Mouse (Mus musculus): ENCODE measurements at regions not wholly inside any gene's neighbourhood (a gene's known extent, or its start where the extent isn't known, plus 50 kb on each side); places are given as distances from the start of the nearest gene placed in this dataset.
"Not testable (repeated sequence)": the region's sequence is repeated elsewhere in the genome, so short reads cannot be mapped to it uniquely, and the experiment has no call there.

DNA sequence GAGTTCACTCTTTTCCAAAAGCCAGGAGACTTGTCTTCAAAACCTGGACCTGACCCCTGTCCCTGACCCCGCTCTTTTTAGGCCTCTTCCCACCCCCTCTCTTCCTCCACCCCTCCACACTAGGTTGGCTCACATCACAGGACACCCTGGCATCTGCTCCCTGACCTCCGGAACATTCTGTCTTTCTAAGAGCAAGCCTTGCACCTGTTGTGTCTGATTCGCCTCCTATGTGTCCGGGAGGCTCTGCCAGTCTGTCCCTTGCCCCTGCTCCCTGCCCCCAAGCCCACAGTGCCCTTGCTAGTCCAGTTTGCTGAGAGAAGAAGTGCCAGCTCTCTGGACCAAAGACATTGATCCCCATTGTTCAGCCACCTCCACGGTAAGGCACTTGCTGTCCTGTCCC, 138.3 kb upstream of the Ajap1 start:
- no peak for DNase-seq (ENCODE audit: low read depth)
- TF ChIP-seq POLR2A (IDR thresholded peaks at IDR 0.05; ENCODE audit: borderline replicate concordance, extremely low read depth, insufficient read depth, insufficient read length, poor library complexity, severe bottlenecking): no peak
- no peak for TF ChIP-seq CTCF (IDR thresholded peaks at IDR 0.05; ENCODE audit: borderline replicate concordance, extremely low read depth, insufficient read depth, insufficient read length)

DNA sequence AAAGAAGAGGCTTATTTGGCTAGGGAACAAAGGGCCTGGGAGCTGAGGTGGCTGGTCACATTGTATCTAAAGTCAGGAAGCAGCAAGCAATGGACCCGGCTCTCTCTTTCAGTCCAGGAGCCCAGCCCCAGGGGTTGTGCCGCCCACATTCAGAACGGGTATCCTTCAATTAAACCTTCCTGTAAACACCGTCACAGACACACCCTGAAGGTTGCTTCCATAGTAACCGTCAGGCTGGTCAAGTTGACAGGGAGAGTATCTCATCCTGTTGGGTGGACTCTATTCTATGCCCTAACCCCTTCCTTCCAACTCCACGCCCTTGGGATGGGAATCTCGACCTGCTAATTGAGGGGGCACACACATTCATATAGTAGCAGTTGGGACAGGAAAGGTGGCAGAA, 148.6 kb upstream of the Ajap1 start:
- DNase-seq (ENCODE audit: low read depth): no peak
- TF ChIP-seq CTCF (IDR thresholded peaks at IDR 0.05; ENCODE audit: borderline replicate concordance, extremely low read depth, insufficient read depth, insufficient read length) (no peak), POLR2A (IDR thresholded peaks at IDR 0.05; ENCODE audit: borderline replicate concordance, extremely low read depth, insufficient read depth, insufficient read length, poor library complexity, severe bottlenecking) (no peak)

GRCm38 (mm10) chr4:153632056-153632455, 149.4 kb upstream of the Ajap1 start:
- no peak for DNase-seq (ENCODE audit: low read depth)
- TF ChIP-seq CTCF (IDR thresholded peaks at IDR 0.05; ENCODE audit: borderline replicate concordance, extremely low read depth, insufficient read depth, insufficient read length): no peak
- TF ChIP-seq POLR2A (IDR thresholded peaks at IDR 0.05; ENCODE audit: borderline replicate concordance, extremely low read depth, insufficient read depth, insufficient read length, poor library complexity, severe bottlenecking): no peak

DNA sequence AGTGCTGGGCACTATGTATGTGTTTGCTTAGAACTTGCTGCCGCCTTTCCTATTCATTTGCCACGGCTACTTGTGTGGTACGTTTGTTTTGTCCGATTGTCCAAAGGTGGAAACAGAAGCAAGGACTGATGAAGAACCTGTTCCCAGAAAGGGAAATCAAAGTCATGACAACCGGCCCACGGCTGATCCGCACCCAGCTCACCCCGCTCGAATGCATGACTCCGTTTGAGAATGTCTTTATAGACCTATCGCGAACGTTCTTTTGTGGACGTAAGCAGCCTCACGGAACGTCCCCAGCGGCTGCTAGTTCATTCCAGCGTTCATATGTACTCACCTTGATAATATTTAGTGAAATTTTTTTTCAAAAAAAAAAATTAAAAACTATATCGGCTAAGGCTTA, 149.9 kb upstream of the Ajap1 start:
- DNase-seq (ENCODE audit: low read depth): no peak
- TF ChIP-seq CTCF (IDR thresholded peaks at IDR 0.05; ENCODE audit: borderline replicate concordance, extremely low read depth, insufficient read depth, insufficient read length): no peak
- no peak for TF ChIP-seq POLR2A (IDR thresholded peaks at IDR 0.05; ENCODE audit: borderline replicate concordance, extremely low read depth, insufficient read depth, insufficient read length, poor library complexity, severe bottlenecking)

DNA sequence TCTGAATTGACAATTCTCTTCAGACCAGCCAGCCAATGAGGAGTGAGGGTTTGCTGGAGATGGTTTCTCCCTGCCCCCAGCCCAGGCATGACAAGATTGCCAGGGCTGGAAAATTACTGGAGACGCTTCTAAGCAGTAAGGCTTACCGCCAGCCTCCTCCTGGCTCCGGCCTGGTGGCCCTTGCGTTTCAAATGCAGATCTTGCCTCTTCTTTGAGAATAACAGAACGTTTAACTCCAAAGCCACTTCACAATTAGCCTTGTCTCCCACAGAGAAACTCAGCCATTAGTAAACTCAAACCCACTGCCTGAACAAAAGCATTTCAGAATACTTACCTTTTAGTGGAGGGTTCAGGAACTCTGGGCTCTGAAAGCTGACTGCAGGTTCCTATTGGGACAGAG, 150.6 kb upstream of the Ajap1 start:
- peak; percentile 85 for DNase-seq (ENCODE audit: low read depth)

GRCm38 (mm10) chr4:153634221-153634881, 151.7 kb upstream of the Ajap1 start:
- TF ChIP-seq POLR2A (IDR thresholded peaks at IDR 0.05; ENCODE audit: borderline replicate concordance, extremely low read depth, insufficient read depth, insufficient read length, poor library complexity, severe bottlenecking) (no peak), CTCF (IDR thresholded peaks at IDR 0.05; ENCODE audit: borderline replicate concordance, extremely low read depth, insufficient read depth, insufficient read length) (no peak)
- peak; percentile 61 for DNase-seq (ENCODE audit: low read depth)

More for the DNA sequence above, 150.6 kb upstream of the Ajap1 start:
- TF ChIP-seq CTCF (IDR thresholded peaks at IDR 0.05; ENCODE audit: borderline replicate concordance, extremely low read depth, insufficient read depth, insufficient read length): no peak
- TF ChIP-seq POLR2A (IDR thresholded peaks at IDR 0.05; ENCODE audit: borderline replicate concordance, extremely low read depth, insufficient read depth, insufficient read length, poor library complexity, severe bottlenecking): no peak

DNA sequence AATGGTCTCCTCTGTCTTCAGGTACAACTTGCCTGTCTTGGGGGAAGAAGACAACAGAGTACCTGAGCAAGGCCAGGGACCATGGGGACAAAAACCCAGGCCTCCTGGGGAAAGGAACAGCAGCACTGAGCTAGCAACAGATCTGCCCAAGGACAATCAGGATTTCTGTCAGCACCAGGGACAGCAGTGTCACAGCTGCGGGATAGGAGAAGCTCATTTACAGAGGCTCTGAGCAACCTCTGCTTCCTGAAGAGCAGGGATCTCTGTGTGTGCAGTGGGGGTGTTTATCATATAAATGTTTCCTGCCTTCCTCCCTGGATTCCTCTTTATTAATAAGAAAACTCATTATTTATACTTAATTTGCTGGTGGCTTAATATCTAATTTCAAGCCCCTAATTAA, 155.4 kb upstream of the Ajap1 start:
- peak; percentile 49 for DNase-seq (ENCODE audit: low read depth)

GRCm38 (mm10) chr4:153651849-153652248, 169.2 kb upstream of the Ajap1 start:
- no peak for DNase-seq (ENCODE audit: low read depth)
- no peak for TF ChIP-seq CTCF (IDR thresholded peaks at IDR 0.05; ENCODE audit: borderline replicate concordance, extremely low read depth, insufficient read depth, insufficient read length)
- no peak for TF ChIP-seq POLR2A (IDR thresholded peaks at IDR 0.05; ENCODE audit: borderline replicate concordance, extremely low read depth, insufficient read depth, insufficient read length, poor library complexity, severe bottlenecking)

More for the DNA sequence above, 155.4 kb upstream of the Ajap1 start:
- TF ChIP-seq CTCF (IDR thresholded peaks at IDR 0.05; ENCODE audit: borderline replicate concordance, extremely low read depth, insufficient read depth, insufficient read length): no peak
- no peak for TF ChIP-seq POLR2A (IDR thresholded peaks at IDR 0.05; ENCODE audit: borderline replicate concordance, extremely low read depth, insufficient read depth, insufficient read length, poor library complexity, severe bottlenecking)

- TF ChIP-seq POLR2A (IDR thresholded peaks at IDR 0.05; ENCODE audit: borderline replicate concordance, extremely low read depth, insufficient read depth, insufficient read length, poor library complexity, severe bottlenecking): no peak
- no peak for TF ChIP-seq CTCF (IDR thresholded peaks at IDR 0.05; ENCODE audit: borderline replicate concordance, extremely low read depth, insufficient read depth, insufficient read length)
- DNase-seq (ENCODE audit: low read depth): no peak
These were observed 170.2 kb upstream of the Ajap1 start for GRCm38 (mm10) chr4:153652841-153653240.

- no peak for DNase-seq (ENCODE audit: low read depth)
- TF ChIP-seq CTCF (IDR thresholded peaks at IDR 0.05; ENCODE audit: borderline replicate concordance, extremely low read depth, insufficient read depth, insufficient read length) (no peak), POLR2A (IDR thresholded peaks at IDR 0.05; ENCODE audit: borderline replicate concordance, extremely low read depth, insufficient read depth, insufficient read length, poor library complexity, severe bottlenecking) (no peak)
These were observed 180.1 kb upstream of the Ajap1 start for GRCm38 (mm10) chr4:153662731-153663130.

DNA sequence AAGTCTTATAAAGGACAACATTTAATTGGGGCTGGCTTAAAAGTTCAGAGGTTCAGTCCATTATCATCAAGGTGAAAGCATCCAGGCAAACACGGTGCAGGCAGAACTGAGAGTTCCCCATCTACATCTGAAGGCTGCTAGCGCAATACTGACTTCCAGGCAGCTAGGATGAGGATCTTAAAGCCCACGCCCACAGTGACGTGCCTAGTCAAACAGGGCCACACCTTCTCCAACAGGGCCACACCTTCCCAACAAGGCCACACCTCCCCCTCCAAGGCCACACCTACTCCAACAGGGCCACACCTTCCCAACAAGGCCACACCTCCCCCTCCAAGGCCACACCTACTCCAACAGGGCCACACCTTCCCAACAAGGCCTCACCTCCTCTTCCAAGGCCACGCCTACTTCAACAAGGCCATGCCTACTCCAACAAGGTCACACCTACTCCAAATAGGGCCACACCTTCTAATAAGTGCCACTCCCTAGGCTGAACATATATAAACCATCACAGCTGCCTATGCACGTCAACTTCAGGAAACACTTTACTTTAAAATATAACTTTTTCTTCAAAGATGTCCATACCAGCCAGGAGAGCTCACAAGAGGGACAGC, 184.1 kb upstream of the Ajap1 start:
- DNase-seq (ENCODE audit: low read depth): not testable (repeated sequence)

DNA sequence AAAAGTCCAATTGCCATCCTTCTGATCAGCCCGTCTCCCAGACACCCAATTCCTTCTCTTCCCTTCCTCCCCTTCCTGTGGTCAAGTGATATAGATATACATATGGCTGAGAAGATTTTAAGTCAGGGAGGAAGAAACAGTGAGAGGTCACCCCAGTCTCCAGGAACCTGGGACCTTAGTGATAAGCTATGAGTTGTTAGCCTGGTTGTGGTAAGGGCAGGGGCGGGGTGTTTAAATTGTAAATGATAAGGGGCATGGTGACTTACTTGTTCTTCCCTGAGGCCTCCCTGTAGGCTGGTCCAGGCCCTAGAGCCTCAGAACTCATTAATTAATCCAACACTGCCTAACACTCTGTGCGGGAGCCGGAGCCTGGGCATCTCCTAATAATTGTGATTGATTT, 186.5 kb upstream of the Ajap1 start:
- TF ChIP-seq CTCF (IDR thresholded peaks at IDR 0.05; ENCODE audit: borderline replicate concordance, extremely low read depth, insufficient read depth, insufficient read length): no peak
- TF ChIP-seq POLR2A (IDR thresholded peaks at IDR 0.05; ENCODE audit: borderline replicate concordance, extremely low read depth, insufficient read depth, insufficient read length, poor library complexity, severe bottlenecking): no peak
- DNase-seq (ENCODE audit: low read depth): no peak

All from brain, embryonic 14.5 days (tissue).